Mouse (Mus musculus): ENCODE results near the gene Arl16.

The Arl16 gene

GRCm38 (mm10) chr11:120445475-120445874 lies 21.9 kb downstream of the Arl16 start:
- no peak for DNase-seq

DNA sequence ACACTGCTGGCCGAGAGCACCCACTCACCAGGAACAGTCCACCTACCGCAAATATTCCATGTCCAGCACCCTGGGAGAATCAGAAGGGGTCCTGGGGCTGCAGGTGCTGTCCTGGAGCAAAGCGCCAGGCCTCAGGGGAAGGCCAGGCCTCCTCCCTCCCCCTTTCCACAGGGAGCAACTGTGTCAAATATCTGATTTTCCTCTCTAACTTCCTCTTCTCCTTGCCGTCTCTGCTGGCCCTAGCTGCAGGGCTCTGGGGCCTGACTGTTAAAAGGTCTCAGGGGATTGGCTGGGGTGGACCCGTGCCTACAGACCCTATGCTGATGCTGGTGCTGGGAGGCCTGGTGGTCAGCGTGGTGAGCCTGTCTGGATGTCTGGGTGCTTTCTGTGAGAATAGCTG lies 23.3 kb downstream of the Arl16 start:
- no peak for DNase-seq

DNA sequence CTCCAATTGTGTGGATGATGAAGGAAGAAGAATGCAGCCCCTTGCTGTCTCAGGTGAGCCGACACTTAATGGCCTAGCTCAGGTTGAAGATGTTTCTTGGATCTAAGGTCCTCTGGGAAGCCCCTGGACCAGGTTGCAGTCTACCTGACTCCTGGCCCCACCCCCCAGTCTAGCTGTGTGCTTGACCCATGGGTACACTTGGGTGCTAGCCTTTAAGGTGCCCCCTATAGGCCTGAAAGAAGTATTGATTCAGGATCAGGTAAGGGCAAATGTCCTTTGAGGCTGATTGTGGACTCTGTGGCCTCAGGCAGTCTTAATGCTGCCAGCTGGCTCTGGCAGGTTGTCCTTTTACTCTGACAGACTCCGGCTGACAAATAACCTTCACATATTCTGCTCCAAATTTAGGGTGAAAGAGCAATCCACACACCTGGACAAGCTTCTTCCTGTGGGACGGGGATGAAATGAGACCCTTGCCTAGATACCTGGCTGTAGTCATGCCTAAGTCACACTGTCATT lies 24.6 kb downstream of the Arl16 start:
- no peak for DNase-seq

DNA sequence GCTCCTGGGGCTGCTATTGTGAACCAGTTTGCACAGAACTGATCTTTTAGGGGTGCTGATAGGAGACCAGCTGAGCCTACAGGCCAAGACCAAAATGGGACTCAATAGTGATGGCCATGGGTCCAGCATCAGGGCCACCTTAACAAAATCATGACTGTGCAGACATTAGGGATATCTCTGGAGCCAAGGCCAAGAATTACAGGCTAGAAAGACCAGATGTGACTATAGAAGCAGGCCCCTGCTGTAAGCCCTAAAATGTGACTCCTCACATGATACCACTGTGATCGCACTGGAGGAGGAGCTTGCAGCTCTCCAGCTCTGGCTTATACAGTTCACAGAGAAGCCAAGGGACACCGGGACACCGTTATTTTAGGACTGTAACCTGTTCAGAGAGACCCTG lies 25.1 kb downstream of the Arl16 start, which contains the start of gene Tspan10:
TSS of gene Tspan10 (plus strand) at position 301 of the 400 bp plus-strand sequence.
- no peak for DNase-seq

GRCm38 (mm10) chr11:120437857-120438385 lies 29.5 kb downstream of the Arl16 start:
- no peak for DNase-seq

DNA sequence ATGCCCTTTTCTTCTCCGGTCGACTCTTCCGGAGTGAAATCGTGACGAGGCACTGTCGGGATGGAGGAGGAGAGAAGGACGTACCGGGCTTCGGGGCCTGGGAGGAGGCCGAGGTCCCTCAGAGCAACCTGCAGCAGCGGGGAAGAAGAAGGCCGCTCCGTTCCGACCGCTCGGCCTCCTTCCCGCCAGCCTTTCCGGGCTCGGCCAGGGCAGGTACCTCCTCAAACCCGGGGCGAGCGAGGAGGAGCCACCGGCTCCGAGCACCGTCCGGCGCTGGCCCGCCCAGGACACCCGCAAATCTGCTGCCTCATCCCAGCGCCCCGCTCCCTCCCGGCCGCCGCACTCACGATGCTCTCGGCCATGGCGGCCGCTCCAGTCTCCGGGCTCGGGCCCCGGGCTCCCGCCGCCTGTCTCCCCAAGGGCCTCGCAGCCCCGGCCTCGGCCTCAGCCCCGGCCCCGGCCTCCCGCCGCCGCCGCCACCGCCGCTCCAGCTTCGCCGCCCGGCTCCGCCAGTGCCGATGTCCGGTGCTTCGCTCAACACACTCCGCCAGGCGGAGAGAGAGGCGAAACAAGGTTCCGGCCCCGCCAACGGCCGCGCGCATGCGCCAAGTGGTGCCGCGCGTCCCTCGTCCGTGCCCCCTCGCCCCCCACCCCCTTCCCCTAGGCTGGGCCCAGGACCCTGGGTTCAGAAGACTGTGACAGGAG lies 30.1 kb downstream of the Arl16 start, which contains the start of gene Nploc4:
TSS of gene Nploc4 (minus strand) at position 557 of the 705 bp plus-strand sequence.
- peak; percentile 73 for DNase-seq

- DNase-seq, result no peak
These were observed 40.7 kb downstream of the Arl16 start for GRCm38 (mm10) chr11:120426727-120427126.

- DNase-seq, result peak; percentile 41
These were observed 43.7 kb downstream of the Arl16 start for GRCm38 (mm10) chr11:120423569-120424295.

DNA sequence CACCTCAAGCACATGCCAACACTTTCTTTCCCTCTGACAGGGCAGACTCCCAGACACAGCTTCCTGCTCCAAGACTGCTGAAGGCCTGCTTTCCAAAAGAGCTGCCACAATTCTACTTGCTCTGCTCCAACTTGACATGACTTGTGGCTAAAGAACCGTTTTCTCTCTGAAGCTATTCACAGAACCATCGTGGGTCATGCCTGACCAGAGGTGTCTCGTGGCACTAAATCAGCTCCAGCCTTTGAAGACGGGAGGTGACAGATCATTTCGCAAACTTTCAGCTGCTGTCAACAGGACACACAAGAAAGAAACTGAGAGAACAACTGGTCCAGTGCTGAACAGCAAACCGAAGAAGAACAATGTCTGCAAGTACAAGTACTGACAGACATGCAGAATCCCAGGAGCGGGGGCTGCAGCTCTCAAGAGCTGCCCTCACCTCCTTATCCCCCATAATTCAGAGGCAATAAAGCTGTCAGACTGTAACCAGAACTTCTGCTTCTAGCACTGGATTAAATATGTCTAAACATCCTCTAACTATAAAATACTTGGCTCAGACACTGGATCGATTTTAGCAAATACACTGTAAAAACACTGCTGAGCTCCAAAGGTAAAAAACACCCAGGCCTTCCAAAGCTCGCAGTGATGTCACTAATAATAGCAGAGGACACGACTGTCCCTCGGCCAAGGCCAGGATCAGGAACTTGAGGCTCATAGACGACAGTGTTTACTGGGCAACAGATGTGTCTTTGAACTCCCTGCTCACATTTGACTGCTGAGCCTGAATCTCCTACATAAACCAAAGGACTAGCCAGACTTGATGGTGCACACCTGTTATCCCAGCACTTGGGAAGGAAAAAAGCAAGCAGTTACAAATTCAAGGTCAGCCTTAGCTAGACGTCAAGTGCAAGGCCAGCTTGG lies 44.5 kb downstream of the Arl16 start:
- no peak for DNase-seq

DNA sequence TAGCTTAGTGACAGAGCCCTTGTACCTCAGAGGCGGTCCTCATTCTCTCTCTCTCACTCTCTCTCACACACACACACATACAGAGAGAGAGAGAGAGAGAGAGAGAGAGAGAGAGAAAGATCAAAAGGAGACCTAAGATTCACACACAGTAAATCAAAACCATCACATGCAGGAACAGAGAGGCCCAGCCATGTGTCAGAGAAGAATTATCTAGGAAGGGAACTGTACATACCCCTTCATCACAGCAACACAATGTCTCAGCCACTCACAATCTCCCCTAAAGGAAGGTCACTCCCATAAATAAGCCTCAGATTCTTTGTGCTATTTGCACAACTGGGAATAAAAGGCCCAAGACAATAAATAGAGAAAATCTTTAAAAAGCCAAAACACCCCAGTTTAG lies 48.8 kb downstream of the Arl16 start:
- DNase-seq, result no peak

GRCm38 (mm10) chr11:120417852-120418251 lies 49.6 kb downstream of the Arl16 start:
- DNase-seq, result no peak

Data from kidney, adult 11 months (tissue).